Mouse (Mus musculus) adrenal gland, adult 18-20 months (tissue): Measurements from ENCODE around the gene Gcnt3. TPM values are rescaled to one million over a fixed set of nuclear protein-coding genes. Genes with fewer than 3 reads are reported as not detected.

Source experiments
- DNase-seq, 2 experiments: peaks; one replicate each; pipeline ENCODE4 v3.0.0; 2021 to 2022; ENCODE audit warnings: low spot score in 2 of 2
- total RNA-seq, 2 experiments: library from RNA; stranded (reverse); gene quantifications; 1 replicate in 1 of 2; 2 replicates in 1 of 2; pipeline ENCODE4 v1.2.3; 2021

The Gcnt3 gene
- total RNA-seq, 2 experiments from 2014 or later = not detected

GRCm38 (mm10) chr9:70007506-70008248, 30.2 kb downstream of the Gcnt3 start:
- no peak for DNase-seq

GRCm38 (mm10) chr9:70006984-70007383, 30.9 kb downstream of the Gcnt3 start:
- DNase-seq = no peak

- DNase-seq = no peak
These were observed 34.4 kb downstream of the Gcnt3 start for GRCm38 (mm10) chr9:70003516-70003915.

GRCm38 (mm10) chr9:69999318-69999717, 38.6 kb downstream of the Gcnt3 start:
- no peak for DNase-seq

GRCm38 (mm10) chr9:69994547-69994946, 43.3 kb downstream of the Gcnt3 start:
- no peak for DNase-seq

- no peak for DNase-seq
These were observed 44.4 kb downstream of the Gcnt3 start for GRCm38 (mm10) chr9:69993479-69993878.

- no peak for DNase-seq
These were observed 45.0 kb downstream of the Gcnt3 start for GRCm38 (mm10) chr9:69992841-69993277.

GRCm38 (mm10) chr9:69990346-69990745, 47.5 kb downstream of the Gcnt3 start:
- DNase-seq = no peak

- peak; percentile 97 for DNase-seq
These were observed 48.4 kb downstream of the Gcnt3 start, which contains the start of gene Bnip2 for GRCm38 (mm10) chr9:69989303-69990121. TSS of gene Bnip2 (plus strand) at chr9:69989466.

- DNase-seq = no peak
These were observed 49.1 kb downstream of the Gcnt3 start for GRCm38 (mm10) chr9:69988706-69989302.

GRCm38 (mm10) chr9:69987579-69987978, 50.3 kb downstream of the Gcnt3 start:
- DNase-seq = peak; percentile 57 to 63

- no peak for DNase-seq
These were observed 51.3 kb downstream of the Gcnt3 start for GRCm38 (mm10) chr9:69986571-69986970.

GRCm38 (mm10) chr9:69986063-69986462, 51.8 kb downstream of the Gcnt3 start:
- no peak for DNase-seq

- DNase-seq = no peak
These were observed 52.4 kb downstream of the Gcnt3 start for GRCm38 (mm10) chr9:69985526-69985925.

Other genes with a start within 250 kb of the Gcnt3 start
- 100 to 1,000 TPM; 103 to 105 TPM for gene Bnip2, start 48.6 kb downstream of the Gcnt3 start, total RNA-seq
- gene Gtf2a2, start 25.5 kb downstream of the Gcnt3 start, total RNA-seq = 10 to 100 TPM; 66.2 to 72.3 TPM
- 1 to 10 TPM; 1.7 to 1.9 TPM for gene Fam81a, start 104.5 kb upstream of the Gcnt3 start, total RNA-seq
- 10 to 100 TPM; 23.3 to 27.6 TPM for gene Myo1e, start 169.3 kb upstream of the Gcnt3 start, total RNA-seq